Mouse (Mus musculus): ENCODE measurements around the gene Wasf1. TPM values are rescaled to one million over a fixed set of nuclear protein-coding genes. Genes with fewer than 3 reads are reported as not detected.

Gene Wasf1
- polyA plus RNA-seq, 1 experiment from 2014 or later, result 125 TPM

Other genes with a start within 250 kb of the Wasf1 start
- gene Mettl24, start 200.2 kb upstream of the Wasf1 start, polyA plus RNA-seq (2015; fragmentation: Nextera tagmentation; extraction: Ambion mirVana), result 0.47 and 0.71 TPM in 2 replicates
- 22.0 and 23.6 TPM in 2 replicates for gene Cdc40, start 164 bp upstream of the Wasf1 start, polyA plus RNA-seq (2015; fragmentation: Nextera tagmentation; extraction: Ambion mirVana)
- gene Gpr6, start 188.8 kb downstream of the Wasf1 start, polyA plus RNA-seq (2015; fragmentation: Nextera tagmentation; extraction: Ambion mirVana), result 2.7 and 2.9 TPM in 2 replicates